Mouse (Mus musculus) duodenum, adult 2 months (tissue): ENCODE data around the gene BC048507. TPM values are rescaled to one million over a fixed set of nuclear protein-coding genes. Genes with fewer than 3 reads are reported as not detected.

Source experiments
- polyA plus RNA-seq: library from polyadenylated mRNA; depleted of rRNA; stranded (reverse); fragments of >200 nt; gene quantifications from 2 replicates; pipeline ENCODE4 v1.2.3, GENCODE M21; 2012; ENCODE audit warnings: low replicate concordance; rRNA removed

BC048507 gene
- polyA plus RNA-seq, result not detected in 2 replicates

DNA sequence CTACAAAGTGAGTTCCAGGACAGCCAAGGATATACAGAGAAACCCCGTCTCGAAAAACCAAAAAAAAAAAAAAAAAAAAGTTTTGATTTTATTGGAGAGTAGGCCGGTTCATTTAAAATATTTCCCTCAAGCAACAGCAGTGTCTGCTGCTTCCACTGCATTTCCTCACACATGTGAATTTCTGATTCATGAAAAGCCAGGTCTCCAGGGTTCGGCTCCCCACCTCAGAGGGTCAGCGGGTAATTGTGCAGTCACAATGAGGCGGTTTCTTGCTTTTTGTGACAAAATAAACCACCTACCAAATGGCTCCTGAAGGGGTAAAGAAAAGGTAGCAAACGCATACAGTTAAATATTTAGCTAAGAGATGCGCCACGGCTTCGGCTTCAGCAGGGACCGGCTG lies at the start of gene BC048507:
BC048507 (plus strand) TSS at position 301 of the 400 bp plus-strand sequence.

DNA sequence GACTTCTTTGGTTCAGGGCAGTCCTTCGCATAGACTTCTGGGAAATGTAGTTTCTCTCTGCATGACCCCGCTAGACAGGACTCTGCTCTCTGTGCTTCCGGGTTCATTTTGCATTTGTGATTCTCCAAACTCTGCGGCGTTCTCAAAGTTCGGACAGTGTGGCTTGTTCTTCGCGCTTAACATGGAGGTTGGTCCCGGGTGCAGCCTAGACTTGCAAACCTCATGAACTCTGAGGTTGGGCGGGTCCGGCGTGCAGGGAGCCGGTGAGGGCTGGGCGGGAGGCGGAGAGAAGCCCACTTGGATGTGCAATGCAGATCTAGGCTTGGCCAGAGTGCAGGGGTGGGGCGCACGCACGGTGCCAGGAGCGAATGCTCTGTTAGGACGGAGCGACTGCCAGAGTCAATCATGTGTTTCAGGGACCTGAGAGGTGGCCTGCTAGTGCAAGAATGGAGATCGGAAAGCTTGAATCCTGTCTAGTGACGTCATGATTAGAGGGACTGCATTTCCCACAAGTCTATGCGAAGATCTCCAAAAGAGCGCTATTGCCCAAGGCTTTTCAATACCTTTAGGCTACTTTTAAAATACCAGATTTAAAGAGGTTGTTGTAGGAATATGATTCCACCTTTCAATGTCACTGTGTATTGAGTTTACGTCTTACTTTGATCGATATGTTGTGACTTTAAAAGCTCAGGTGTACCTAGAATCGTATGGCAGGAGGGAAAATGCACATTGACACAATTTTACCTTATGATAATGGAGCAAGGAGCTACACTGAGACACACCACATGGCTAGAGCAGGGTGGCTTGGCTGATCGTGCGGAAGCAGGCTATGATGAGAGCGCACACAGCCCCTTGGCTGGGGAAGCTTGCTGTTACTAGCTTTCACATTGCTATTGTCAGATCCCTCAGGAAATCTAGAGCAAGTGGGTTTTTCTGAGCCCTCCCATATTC lies 49.1 kb upstream of the BC048507 start, which contains the start of gene Zfp273:
Zfp273 (plus strand) TSS at position 31 of the 951 bp plus-strand sequence.

DNA sequence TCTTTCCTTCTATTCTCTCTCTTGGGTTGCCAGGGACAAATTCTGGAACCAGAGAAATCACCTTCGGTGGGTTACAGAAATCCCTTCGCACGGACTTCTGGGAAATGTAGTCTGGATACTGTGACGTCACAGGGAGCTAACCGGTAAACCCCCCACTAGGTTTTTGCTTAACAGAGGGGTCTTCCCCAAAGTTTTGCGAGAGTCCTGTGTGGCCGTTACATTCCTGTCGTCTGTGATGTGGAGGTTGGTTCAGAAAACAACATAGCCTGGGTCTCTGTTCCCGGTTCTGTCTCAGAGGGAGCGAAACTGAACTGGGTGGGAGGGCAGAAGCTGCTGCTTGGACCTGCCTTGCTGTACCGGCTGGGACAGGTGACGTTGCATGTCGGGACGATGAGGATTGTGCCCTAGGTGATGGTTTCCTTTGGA lies 32.2 kb upstream of the BC048507 start, which contains the start of gene Gm10037:
Gm10037 (plus strand) TSS at position 196 of the 426 bp plus-strand sequence.

Other genes starting within 250 kb of the BC048507 start
- gene Gm49345, start 225.6 kb upstream of the BC048507 start, polyA plus RNA-seq, result not detected in 2 replicates
- gene Zfp729a, start 225.5 kb upstream of the BC048507 start, polyA plus RNA-seq, result 0.09 and 0.11 TPM in 2 replicates
- 1.0 and 1.1 TPM in 2 replicates for gene Zfp738, start 176.3 kb upstream of the BC048507 start, polyA plus RNA-seq
- gene Zfp65, start 134.2 kb upstream of the BC048507 start, polyA plus RNA-seq, result 0.09 and 0.19 TPM in 2 replicates
- gene Zfp85, start 108.1 kb upstream of the BC048507 start, polyA plus RNA-seq, result not detected in 2 replicates
- 0.07 and 0.12 TPM in 2 replicates for gene Zfp493, start 83.6 kb upstream of the BC048507 start, polyA plus RNA-seq
- not detected in 2 replicates for gene Zfp273, start 49.6 kb upstream of the BC048507 start, polyA plus RNA-seq
- not detected in 2 replicates for gene Gm10037, start 32.2 kb upstream of the BC048507 start, polyA plus RNA-seq